Mouse (Mus musculus) liver, embryonic 14.5 days (tissue): Measurements from ENCODE around the gene Cd96.

Experiments
- CTCF ChIP-seq: IDR thresholded peaks from 2 replicates; pipeline ENCODE4 v1.5.1; 2016; ENCODE audit warnings: antibody characterized with exemption, low read depth, control low read depth
- EP300 ChIP-seq: IDR thresholded peaks from 2 replicates; pipeline ENCODE4 v1.6.1; 2016; ENCODE audit warnings: antibody characterized with exemption, low read depth

DNA sequence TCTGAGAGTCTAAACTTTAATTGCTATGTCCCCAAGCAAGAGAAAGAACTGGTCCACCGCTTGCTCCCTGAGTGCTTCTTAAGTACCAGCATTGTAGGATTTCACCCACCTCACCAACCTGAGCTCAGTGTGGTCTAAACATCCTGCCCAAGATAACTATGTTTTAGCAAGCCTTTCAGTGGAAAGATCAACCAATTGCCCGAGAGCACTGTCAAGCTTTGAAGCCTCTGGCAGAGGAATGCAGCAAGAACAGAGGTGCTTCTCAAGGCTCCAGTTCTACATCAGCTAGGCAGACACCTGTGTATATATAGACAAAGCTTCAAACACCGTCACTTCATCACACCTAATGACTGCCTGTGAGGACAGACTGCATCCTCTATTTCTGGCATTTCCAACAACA is 111.3 kb downstream of the Cd96 start:
- TF ChIP-seq CTCF, result no peak
- TF ChIP-seq EP300, result no peak
